Mouse (Mus musculus) layer of hippocampus, adult 6 months (tissue): ENCODE data around the gene Naa35. TPM values are rescaled to one million over a fixed set of nuclear protein-coding genes. Genes with fewer than 3 reads are reported as not detected.

Experiments used
- long read RNA-seq, 2 experiments: library from polyadenylated mRNA; unstranded; transcript quantifications; one replicate each; pipeline ENCODE4 v2.0.0; 2019 to 2020
- polyA plus RNA-seq: library from polyadenylated mRNA; unstranded; fragments of <200 nt; fragmentation: Nextera tagmentation; gene quantifications from 2 replicates; pipeline ENCODE4 v1.2.3, GENCODE M21; 2021

The Naa35 gene
- 42.8 and 43.3 TPM in 2 replicates for polyA plus RNA-seq
- long read RNA-seq, experiment 1, transcript Naa35-201 (23 exons, 3,793 nt): major isoform, 30 of 81 reads
- long read RNA-seq, experiment 1, partial matches to known transcripts: 39 of 81 reads
- long read RNA-seq, experiment 1, other reads (novel, unspliced or antisense): 12 of 81 reads
- long read RNA-seq, experiment 2, transcript Naa35-201 (23 exons, 3,793 nt): major isoform, 187 of 301 reads
- long read RNA-seq, experiment 2, partial matches to known transcripts: 67 of 301 reads
- long read RNA-seq, experiment 2, other reads (novel, unspliced or antisense): 47 of 301 reads

DNA sequence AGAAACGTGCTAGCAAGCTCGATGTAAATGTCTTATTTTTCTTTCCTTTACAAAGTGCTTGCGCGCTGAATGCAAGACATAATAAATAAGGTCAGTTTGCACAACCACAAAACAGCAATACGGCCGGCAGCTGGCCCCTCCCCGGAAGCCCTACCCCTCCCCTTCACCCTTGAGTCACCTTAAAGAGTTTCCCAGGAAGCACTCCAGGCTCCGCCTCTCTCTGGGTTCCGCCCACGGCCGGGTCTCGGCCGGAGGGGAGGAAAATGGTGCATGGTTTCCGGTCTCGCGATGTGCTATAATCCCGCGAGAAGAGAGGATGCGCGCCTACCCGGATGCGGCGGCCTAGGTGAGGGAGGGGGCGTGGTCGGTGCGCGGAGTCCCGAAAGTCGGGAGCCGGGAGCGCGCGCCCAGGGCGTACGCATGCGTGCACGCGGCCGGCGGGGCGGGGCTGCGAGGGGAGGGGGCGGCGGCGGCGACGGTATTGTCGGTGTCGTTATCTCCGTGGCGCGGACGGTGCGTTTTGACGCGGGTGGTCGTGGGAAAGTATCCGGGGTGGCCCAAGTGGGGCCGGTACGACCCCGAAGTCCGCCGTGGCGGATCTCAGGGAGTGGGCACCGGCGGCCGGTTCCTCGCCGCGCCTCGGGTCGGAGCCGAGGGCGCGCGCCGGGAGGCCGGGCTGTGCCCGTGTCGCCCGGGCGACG is at the start of gene Naa35, which contains the start of gene Agtpbp1:
Naa35 (plus strand) TSS at position 313 of the 701 bp plus-strand sequence.
Agtpbp1 (minus strand) TSS at position 281 of the 701 bp plus-strand sequence.

DNA sequence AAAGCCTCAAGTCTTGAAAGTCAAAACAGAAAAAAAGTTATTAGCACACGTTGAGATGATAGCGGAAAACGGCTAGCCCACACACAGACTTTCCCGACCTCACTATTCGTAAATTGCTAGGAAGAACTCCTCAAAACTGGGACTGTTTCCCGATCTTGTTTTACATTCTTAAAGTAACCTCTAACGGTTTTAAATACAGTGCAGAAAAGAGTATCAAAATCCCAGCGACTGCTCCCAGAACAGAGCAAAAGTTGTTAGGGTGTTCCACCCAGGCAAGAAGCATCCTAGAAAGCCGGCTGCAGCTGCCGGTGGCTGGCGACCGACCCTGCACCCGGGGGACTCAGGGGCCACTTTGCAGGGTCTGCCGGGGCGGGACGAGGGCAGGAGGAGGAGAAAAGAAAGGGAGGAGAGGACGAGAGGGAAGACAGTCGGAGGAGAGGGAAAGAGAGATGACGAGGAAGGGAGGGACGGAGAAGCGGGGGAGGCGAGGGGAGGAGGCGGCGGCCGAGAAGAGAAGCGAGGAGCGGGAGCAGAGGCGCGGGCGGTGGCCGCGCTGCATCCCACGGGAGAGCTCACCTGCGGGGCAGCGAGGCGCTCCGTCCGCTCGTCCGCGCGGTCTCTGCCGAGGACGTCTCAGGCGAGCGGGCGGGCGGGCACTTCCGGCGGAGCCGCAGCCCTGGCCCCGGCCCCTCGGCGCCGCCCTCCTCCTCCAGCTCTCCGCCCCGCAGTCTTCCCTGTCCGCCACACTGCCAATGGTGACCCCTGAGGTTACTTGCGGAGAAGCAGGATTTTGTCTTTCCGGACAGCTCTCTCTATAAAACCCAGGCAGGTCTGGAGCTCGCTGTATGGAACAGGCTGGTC is 90.3 kb downstream of the Naa35 start, which contains the start of gene Golm1:
Golm1 (minus strand) TSS at position 661 of the 861 bp plus-strand sequence.

Other genes with a start within 250 kb of the Naa35 start
- gene Agtpbp1, start within 50 bp of the Naa35 start, polyA plus RNA-seq: 90.5 and 126 TPM in 2 replicates
- 24.3 and 27.2 TPM in 2 replicates for gene Golm1, start 90.6 kb downstream of the Naa35 start, polyA plus RNA-seq
- not detected in 2 replicates for gene 4921517D22Rik, start 108.8 kb downstream of the Naa35 start, polyA plus RNA-seq
- gene Spata31d1a, start 125.1 kb downstream of the Naa35 start, polyA plus RNA-seq: 0.05 and 0.11 TPM in 2 replicates
- not detected in 2 replicates for gene Spata31d1b, start 127.0 kb downstream of the Naa35 start, polyA plus RNA-seq
- gene Spata31d1d, start 146.5 kb downstream of the Naa35 start, polyA plus RNA-seq: not detected in 2 replicates
- gene 1700014D04Rik, start 161.5 kb downstream of the Naa35 start, polyA plus RNA-seq: 0.16 and 0.18 TPM in 2 replicates
- gene Isca1, start 184.6 kb downstream of the Naa35 start, polyA plus RNA-seq: 353 and 360 TPM in 2 replicates
- not detected in 2 replicates for gene Gm49354, start 197.0 kb downstream of the Naa35 start, polyA plus RNA-seq
- gene Tut7, start 237.9 kb downstream of the Naa35 start, polyA plus RNA-seq: 13.1 and 14.7 TPM in 2 replicates